Mouse (Mus musculus) heart, embryonic 15.5 days (tissue): Measurements from ENCODE around the gene Prss36. TPM values are rescaled to one million over a fixed set of nuclear protein-coding genes. Genes with fewer than 3 reads are reported as not detected.
"Not testable (repeated sequence)": the region's sequence is repeated elsewhere in the genome, so short reads cannot be mapped to it uniquely, and the experiment has no call there.

Experiments used
- ATAC-seq: fragments of 200-750 bp; cut with Nextera tagmentation; replicated peaks from 2 replicates; pipeline ENCODE4 v1.8.0; 2017; ENCODE audit warnings: low read depth, moderate TSS enrichment; ENCODE audit not compliant: insufficient number of reproducible peaks, insufficient read depth, low FRiP score
- H3K27ac ChIP-seq: fragments of 300-500 bp; sonication (generic); 2 replicates; pipeline ENCODE4 v1.5.1; 2015; ENCODE audit warnings: mild to moderate bottlenecking, inconsistent platforms
- H3K27me3 ChIP-seq: fragments of 300-500 bp; sonication (generic); 2 replicates; pipeline ENCODE4 v1.6.1; 2015; ENCODE audit warnings: inconsistent platforms
- H3K36me3 ChIP-seq: fragments of 300-500 bp; sonication (generic); 2 replicates; pipeline ENCODE4 v1.6.1; 2015; ENCODE audit warnings: mild to moderate bottlenecking, inconsistent platforms
- H3K4me1 ChIP-seq: fragments of 300-500 bp; sonication (generic); replicated peaks from 2 replicates; pipeline ENCODE4 v1.6.1; 2015; ENCODE audit warnings: inconsistent platforms
- H3K4me2 ChIP-seq: fragments of 300-500 bp; sonication (generic); 2 replicates; pipeline ENCODE4 v1.6.1; 2015; ENCODE audit warnings: inconsistent platforms, mild to moderate bottlenecking, moderate library complexity
- H3K4me3 ChIP-seq: fragments of 300-500 bp; sonication (generic); 2 replicates; pipeline ENCODE4 v1.5.1; 2015; ENCODE audit warnings: mild to moderate bottlenecking, inconsistent platforms
- H3K9ac ChIP-seq: fragments of 300-500 bp; sonication (generic); 2 replicates; pipeline ENCODE4 v1.6.1; 2015; ENCODE audit warnings: mild to moderate bottlenecking, inconsistent platforms
- H3K9me3 ChIP-seq: fragments of 300-500 bp; sonication (generic); replicated peaks from 2 replicates; pipeline ENCODE4 v1.6.1; 2016; ENCODE audit warnings: inconsistent platforms
- WGBS: fragments of 180-500 bp; shearing (Covaris S2); methylation state at CpG from one replicate; pipeline ENCODE4 v1.1.7; 2015; ENCODE audit warnings: mixed read lengths; 5-methylcytosine and 5-hydroxymethylcytosine counted together
- polyA plus RNA-seq: library from polyadenylated mRNA; unstranded; fragments of >200 nt; fragmentation: Nextera tagmentation; extraction: Ambion mirVana; gene quantifications from 2 replicates; pipeline ENCODE4 v1.2.1, GENCODE M21; 2015

Gene Prss36
- polyA plus RNA-seq, 1 experiment from 2014 or later: 7.9 TPM

DNA sequence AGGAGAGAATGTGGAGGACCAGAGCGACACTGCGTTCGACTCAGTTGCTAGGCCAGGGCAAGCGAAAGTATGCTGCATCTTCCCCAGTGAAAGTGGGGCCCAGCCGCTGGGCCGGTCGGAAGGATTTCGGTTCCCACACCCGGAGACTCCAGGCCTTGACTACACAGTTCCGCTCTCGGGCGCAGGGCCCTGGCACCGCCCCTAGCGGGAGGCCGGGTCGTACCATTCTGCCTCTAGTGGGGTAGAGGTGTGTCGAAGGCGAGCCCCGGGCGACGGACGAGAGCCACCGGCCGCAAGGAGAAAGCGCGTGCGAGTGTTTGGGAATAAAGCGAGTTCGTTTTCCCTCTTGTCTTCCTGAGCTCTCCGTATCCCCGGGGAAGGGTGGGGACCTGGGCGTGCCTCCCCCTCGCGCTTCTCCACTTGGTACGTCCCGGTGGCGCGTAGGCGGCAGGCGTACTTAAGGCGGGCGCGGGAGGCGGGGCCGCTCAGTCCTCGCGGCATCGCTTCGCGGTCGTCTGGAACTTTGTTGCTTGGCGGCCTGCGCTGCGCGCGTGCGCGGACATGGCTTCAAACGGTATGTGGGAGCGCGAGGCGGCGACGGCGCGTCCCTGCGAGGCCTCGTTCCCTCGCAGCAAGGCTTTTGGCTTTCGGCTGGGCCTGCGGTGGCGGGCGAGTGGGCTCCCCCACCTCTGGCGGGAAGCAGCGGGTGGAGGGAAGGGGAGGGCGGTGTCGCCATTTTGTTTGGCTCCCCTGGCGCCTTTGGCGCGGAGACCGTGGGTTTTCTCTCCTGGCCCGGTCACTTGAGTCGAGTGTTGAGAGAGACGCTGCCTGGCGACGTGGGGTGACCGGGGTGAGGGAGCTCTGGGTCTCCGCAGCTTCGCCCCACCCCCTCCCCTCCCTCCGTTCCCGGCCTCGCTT is 20.7 kb upstream of the Prss36 start, which contains the start of gene Fus:
Gene Fus, plus strand, starts transcription at position 454 of the 918 bp plus-strand sequence.
- ATAC-seq: peak; percentile 90
- peak within 1 kb of the TSS; percentile 71 for H3K4me2 ChIP-seq
- peak within 1 kb of the TSS; percentile 94 for H3K4me3 ChIP-seq
- peak within 1 kb of the TSS; percentile 96 for H3K27ac ChIP-seq
- under 1% methylated on average over 91 of the region's 92 CpGs for WGBS
- H3K36me3 ChIP-seq: peaks cover 23% of the 10 kb centered on the region
- H3K9me3 ChIP-seq: no peaks in the 10 kb centered on the region
- H3K4me1 ChIP-seq: peaks cover 18% of the 10 kb centered on the region
- H3K9ac ChIP-seq: peak within 1 kb of the TSS; percentile 95
- H3K27me3 ChIP-seq: no peaks in the 10 kb centered on the region

DNA sequence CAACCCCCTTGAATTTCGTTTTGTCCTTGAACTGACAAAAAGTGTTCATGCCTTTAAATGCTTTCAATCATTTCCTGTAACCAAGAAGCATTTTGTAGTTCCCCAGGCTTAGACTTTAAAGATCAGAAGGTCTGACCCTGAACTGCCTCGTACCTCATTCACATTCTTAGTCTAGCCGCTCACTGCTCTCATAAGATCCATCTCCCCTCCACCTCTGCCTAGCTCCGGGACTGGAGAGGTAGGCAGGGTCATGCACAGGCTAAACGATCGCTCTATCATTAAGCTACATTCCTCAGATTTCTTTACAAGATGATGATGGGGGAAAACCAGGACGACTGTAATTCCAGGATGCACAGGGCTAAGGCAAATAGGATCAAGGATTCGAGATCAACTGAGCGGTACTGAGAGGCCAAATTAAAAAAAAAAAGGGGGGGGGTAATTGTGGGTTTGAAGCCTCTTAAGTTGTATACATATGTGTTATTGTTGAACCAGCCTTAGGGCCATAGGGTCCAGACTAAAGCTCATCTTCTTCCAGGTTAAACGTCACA is 19.9 kb upstream of the Prss36 start:
- H3K36me3 ChIP-seq: peaks cover 15% of the 10 kb centered on the region
- no peaks in the 10 kb centered on the region for H3K27me3 ChIP-seq
- H3K27ac ChIP-seq: peak overlapping the region; percentile 96
- H3K9me3 ChIP-seq: no peaks in the 10 kb centered on the region
- H3K9ac ChIP-seq: peak overlapping the region; percentile 95
- peak overlapping the region; percentile 62 for H3K4me2 ChIP-seq
- peaks cover 18% of the 10 kb centered on the region for H3K4me1 ChIP-seq
- peak overlapping the region; percentile 94 for H3K4me3 ChIP-seq
- 13% methylated on average over 10 of the region's 10 CpGs for WGBS
- ATAC-seq: no peak

DNA sequence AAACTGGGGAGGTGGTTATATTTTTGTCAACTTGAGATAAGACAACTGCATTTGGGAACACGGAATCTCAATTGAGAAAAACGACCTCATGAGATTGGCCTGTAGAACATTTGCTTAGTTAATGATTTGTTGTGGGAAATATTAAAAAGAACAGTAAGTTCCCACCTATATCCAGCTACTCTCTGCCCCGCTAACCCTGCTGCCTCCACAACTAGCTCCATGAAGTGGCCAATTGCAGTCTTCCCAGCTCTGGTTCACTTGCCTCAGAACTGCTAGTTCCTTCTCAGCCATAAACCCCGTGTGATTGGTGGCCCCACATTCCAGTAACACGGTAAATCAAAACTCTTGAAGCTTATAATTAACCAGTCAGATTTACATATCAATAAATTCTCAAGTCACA is 12.8 kb upstream of the Prss36 start:
- H3K4me3 ChIP-seq: no peak overlapping the region
- no peaks in the 10 kb centered on the region for H3K27me3 ChIP-seq
- no peak overlapping the region for H3K4me2 ChIP-seq
- no peak overlapping the region for H3K27ac ChIP-seq
- no peaks in the 10 kb centered on the region for H3K36me3 ChIP-seq
- no peak overlapping the region for H3K9ac ChIP-seq
- no peaks in the 10 kb centered on the region for H3K4me1 ChIP-seq
- WGBS: 46% methylated on average over 5 of the region's 5 CpGs
- no peaks in the 10 kb centered on the region for H3K9me3 ChIP-seq
- ATAC-seq: no peak

DNA sequence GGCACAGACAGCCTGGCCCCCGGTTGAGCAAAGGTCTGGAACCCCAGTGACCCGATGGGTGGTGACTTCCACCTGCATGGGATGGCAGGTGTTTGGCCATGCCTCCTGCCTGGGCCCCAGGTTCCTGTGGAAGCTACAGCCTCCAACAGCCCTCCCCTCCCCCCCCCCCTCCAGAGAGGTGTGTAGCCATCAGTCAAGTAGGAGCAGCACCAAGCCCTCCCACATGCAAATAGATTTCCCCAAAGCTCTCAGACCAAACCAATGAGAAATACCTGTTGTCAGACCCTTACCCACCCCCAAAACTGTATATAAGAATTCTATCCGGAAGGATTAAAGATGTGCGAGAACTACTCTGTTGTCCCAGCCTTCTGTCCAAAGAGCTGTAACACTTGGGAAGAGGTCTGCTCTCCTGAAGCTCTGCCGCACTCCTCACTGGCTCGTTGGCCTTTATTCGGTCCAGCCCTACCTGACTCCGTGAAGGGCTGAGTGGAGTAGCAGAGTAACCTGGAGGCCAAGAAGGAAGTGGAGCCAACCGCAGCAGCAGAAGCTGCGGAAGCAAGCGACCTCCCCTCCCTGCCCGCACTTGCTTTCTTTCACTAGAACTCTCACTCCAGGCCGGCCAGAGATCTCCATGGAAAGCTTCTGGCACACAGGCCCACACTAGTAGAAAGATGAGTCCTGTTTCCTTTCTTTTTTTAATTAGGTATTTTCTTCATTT is 6.5 kb upstream of the Prss36 start:
- 37% methylated on average over 13 of the region's 13 CpGs for WGBS
- no peaks in the 10 kb centered on the region for H3K36me3 ChIP-seq
- no peaks in the 10 kb centered on the region for H3K27me3 ChIP-seq
- H3K4me1 ChIP-seq: no peaks in the 10 kb centered on the region
- no peak overlapping the region for H3K4me3 ChIP-seq
- H3K9ac ChIP-seq: no peak overlapping the region
- H3K27ac ChIP-seq: no peak overlapping the region
- no peaks in the 10 kb centered on the region for H3K9me3 ChIP-seq
- ATAC-seq: no peak
- H3K4me2 ChIP-seq: no peak overlapping the region

DNA sequence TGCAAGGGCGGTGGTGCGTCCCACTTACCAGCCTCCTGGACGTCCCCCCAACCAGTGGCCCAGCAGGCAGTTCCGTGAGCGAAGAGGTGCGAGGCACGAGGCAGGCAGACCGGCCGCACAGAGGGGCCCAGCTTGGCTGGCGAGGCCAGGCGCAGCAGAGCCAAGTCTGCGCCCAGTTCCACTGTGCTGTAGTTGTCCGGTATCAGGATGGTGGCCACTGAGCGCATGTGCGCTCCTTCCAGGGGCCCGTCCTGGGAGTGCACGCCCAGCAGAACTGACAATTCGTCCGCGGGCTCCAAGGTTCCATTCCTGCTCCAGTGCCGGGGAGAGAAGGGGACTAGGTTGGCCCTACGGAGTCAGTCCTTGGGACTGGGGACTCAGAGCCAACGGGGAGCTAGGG is 1.9 kb downstream of the Prss36 start:
- Histone ChIP-seq H3K9me3 (no peaks in the 10 kb centered on the region), H3K4me1 (peaks cover 8% of the 10 kb centered on the region; the same call in 1 of the 2 replicates), H3K27ac (no peak overlapping the region), H3K27me3 (peaks cover 36% of the 10 kb centered on the region), H3K4me3 (peak overlapping the region; percentile 24), H3K9ac (0 out of 2 replicates have a peak overlapping the region, but pooled peaks have one; percentile 28), H3K4me2 (peak overlapping the region; percentile 49), H3K36me3 (no peaks in the 10 kb centered on the region)
- ATAC-seq: peak; percentile 69; the same call in 1 of the 2 replicates
- 12% methylated on average over 23 of the region's 23 CpGs for WGBS

DNA sequence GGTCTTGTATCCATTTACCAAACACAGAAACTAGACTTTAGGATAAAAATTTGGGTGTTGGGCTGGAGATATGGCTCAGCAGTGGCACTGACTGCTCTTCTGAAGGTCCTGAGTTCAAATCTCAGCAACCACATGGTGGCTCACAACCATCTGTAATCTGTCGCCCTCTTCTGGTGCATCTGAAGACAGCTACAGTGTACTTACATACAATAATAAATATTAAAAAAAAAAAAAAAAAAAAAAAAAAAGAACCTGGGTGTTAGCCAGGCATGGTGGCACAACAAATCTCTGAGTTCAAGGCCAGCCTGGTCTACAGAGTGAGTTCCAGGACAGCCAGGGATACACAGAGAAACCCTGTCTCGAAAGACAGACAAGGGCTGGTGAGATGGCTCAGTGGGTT is 4.4 kb downstream of the Prss36 start:
- H3K4me2 ChIP-seq, H3K9me3 ChIP-seq, H3K27ac ChIP-seq, H3K9ac ChIP-seq, H3K36me3 ChIP-seq, ATAC-seq, H3K4me1 ChIP-seq, H3K4me3 ChIP-seq: not testable (repeated sequence)
- 43% methylated on average over 2 of the region's 2 CpGs for WGBS
- peaks cover 36% of the 10 kb centered on the region for H3K27me3 ChIP-seq

DNA sequence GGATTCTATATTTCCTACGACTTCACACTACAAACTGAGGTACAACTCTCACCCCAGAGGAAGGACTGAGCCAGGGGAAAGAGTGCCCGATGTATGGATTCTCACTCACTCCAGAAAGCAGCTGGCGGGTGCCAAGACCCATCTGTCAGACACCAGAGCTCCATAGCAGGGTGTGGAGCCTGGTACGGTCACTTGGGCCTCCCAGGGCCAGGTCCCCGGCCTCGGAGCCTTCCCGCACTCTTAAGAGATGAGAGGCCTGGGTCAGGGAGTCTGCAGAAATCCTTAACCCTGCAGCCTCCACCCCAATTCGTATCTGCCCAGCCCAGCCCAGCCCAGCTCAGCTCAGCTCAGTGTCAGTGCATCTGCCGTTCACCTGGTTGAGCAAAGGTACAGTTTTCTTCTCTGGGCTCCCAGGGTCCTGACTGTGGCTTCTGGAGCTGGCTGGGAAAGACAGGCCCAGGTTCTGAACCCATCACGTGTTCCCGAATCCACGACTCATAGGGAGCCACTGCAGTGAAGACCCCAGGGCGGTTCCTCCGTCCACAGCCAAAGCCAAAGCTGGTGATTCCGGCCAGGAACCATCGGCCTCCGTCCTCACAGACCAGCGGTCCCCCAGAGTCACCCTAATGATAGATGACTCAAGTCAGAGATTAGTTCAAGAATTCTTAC is 10.2 kb downstream of the Prss36 start:
- no peak for ATAC-seq
- H3K9me3 ChIP-seq: no peaks in the 10 kb centered on the region
- 53% methylated on average over 18 of the region's 18 CpGs for WGBS
- no peaks in the 10 kb centered on the region for H3K27me3 ChIP-seq
- H3K4me1 ChIP-seq: peaks cover 13% of the 10 kb centered on the region
- peak overlapping the region; percentile 70; the same call in 1 of the 2 replicates for H3K27ac ChIP-seq
- peak overlapping the region; percentile 97 for H3K4me2 ChIP-seq
- H3K9ac ChIP-seq: peak overlapping the region; percentile 88
- no peaks in the 10 kb centered on the region for H3K36me3 ChIP-seq
- H3K4me3 ChIP-seq: peak overlapping the region; percentile 85

DNA sequence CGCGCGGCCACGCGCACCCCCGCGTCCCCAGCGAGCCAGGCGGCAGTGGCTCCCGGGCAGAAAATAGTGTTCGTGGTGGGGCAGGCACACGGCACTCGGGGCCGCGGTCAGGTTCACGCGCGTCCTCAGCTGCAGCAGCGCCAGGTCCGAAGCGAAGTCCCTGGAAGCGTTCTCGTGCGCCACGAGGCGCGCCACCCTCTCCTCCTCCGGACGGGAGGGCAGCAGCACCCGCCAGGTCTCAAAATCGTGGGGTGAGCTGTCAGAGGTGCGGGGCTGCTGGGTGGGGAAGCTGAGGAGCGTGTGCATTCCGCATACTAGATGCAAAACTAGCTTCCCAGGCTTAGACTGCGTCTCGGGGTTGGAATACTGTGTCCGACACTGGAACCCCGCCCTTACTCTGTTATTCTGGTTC is 10.8 kb downstream of the Prss36 start:
- ATAC-seq: peak; percentile 10
- no peaks in the 10 kb centered on the region for H3K9me3 ChIP-seq
- H3K27me3 ChIP-seq: no peaks in the 10 kb centered on the region; the same call in 1 of the 2 replicates
- H3K36me3 ChIP-seq: no peaks in the 10 kb centered on the region
- under 1% methylated on average over 38 of the region's 38 CpGs for WGBS
- H3K27ac ChIP-seq: peak overlapping the region; percentile 70
- peaks cover 15% of the 10 kb centered on the region for H3K4me1 ChIP-seq
- peak overlapping the region; percentile 88 for H3K9ac ChIP-seq
- peak overlapping the region; percentile 85 for H3K4me3 ChIP-seq
- H3K4me2 ChIP-seq: peak overlapping the region; percentile 97

DNA sequence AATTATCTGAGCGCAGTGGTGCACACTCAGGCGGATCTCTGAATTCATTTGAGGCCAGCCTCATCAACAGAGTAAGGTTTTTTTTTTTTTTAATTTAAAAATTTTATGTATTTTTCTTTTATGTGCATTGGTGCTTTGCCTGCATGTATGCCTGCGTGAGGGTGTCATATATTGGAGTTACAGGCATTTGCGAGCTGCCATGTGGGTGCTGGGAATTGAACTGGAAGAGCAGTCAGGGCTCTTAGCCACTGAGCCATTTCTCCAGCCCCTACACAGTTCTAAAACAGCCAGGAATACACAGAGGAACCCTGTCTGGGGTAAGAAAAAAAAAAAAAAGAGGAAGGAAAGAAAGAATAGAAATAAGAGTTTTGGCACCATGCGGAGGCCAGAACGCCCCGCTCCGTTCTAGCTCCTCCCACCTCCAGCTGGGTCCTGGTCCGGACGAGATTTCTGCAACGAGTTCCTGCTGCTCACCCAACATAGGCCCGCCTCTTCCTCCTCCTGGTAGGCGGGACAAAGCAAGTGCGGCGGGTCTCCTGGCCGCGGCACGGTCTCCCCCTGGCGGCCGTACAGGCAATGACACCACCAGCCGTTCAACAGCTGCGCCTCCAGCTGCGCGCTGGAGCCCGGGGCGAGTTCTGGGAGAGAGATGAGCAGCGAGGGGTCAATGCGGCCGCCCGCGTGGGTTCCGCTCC is 11.3 kb downstream of the Prss36 start:
- H3K27me3 ChIP-seq: peaks cover 5% of the 10 kb centered on the region; the same call in 1 of the 2 replicates
- H3K36me3 ChIP-seq: no peaks in the 10 kb centered on the region
- 7% methylated on average over 32 of the region's 32 CpGs for WGBS
- peak; percentile 94 for ATAC-seq
- no peaks in the 10 kb centered on the region for H3K9me3 ChIP-seq
- H3K4me3 ChIP-seq: peak overlapping the region; percentile 85
- peak overlapping the region; percentile 70 for H3K27ac ChIP-seq
- peak overlapping the region; percentile 97 for H3K4me2 ChIP-seq
- peaks cover 15% of the 10 kb centered on the region for H3K4me1 ChIP-seq
- H3K9ac ChIP-seq: peak overlapping the region; percentile 88

DNA sequence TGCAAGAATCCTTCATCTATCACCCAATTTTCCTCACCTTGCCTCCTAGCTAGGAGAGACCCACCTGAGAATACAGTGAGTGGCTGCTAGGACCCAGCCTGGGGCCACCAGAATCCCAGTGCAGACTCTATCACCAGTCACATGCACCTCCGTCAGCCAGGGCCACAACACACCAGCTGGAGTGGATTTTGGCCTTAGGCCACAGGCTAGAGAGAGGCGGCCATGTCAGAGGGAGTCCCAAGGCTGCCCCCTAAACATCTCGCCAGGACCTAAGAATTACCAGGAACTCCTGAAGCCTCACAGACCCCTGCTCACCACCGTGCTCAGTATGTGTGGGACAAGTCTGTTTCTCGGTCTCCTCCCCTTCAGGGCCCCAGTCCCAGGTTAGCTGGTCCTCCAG is 12.4 kb downstream of the Prss36 start:
- H3K4me2 ChIP-seq: no peak overlapping the region
- ATAC-seq: no peak
- H3K27me3 ChIP-seq: peaks cover 13% of the 10 kb centered on the region; the same call in 1 of the 2 replicates
- H3K4me1 ChIP-seq: peaks cover 26% of the 10 kb centered on the region
- H3K36me3 ChIP-seq: no peaks in the 10 kb centered on the region
- 80% methylated on average over 5 of the region's 5 CpGs for WGBS
- no peaks in the 10 kb centered on the region for H3K9me3 ChIP-seq
- no peak overlapping the region for H3K9ac ChIP-seq
- H3K27ac ChIP-seq: no peak overlapping the region
- no peak overlapping the region for H3K4me3 ChIP-seq
